Mouse (Mus musculus) spleen, adult 2 months (tissue): ENCODE measurements around the gene Gm10318.

ENCODE experiments used
- CTCF ChIP-seq: fragments of 200-500 bp; IDR thresholded peaks from 2 replicates; pipeline ENCODE4 v1.5.1; 2011; ENCODE audit warnings: mild to moderate bottlenecking, inconsistent platforms; ENCODE audit not compliant: insufficient read depth, insufficient read length, insufficient replicate concordance; ENCODE audit errors: extremely low read depth
- POLR2A ChIP-seq: fragments of 200-500 bp; IDR thresholded peaks from 2 replicates; pipeline ENCODE4 v1.6.1; 2011; ENCODE audit warnings: low read depth, low read length, inconsistent platforms

DNA sequence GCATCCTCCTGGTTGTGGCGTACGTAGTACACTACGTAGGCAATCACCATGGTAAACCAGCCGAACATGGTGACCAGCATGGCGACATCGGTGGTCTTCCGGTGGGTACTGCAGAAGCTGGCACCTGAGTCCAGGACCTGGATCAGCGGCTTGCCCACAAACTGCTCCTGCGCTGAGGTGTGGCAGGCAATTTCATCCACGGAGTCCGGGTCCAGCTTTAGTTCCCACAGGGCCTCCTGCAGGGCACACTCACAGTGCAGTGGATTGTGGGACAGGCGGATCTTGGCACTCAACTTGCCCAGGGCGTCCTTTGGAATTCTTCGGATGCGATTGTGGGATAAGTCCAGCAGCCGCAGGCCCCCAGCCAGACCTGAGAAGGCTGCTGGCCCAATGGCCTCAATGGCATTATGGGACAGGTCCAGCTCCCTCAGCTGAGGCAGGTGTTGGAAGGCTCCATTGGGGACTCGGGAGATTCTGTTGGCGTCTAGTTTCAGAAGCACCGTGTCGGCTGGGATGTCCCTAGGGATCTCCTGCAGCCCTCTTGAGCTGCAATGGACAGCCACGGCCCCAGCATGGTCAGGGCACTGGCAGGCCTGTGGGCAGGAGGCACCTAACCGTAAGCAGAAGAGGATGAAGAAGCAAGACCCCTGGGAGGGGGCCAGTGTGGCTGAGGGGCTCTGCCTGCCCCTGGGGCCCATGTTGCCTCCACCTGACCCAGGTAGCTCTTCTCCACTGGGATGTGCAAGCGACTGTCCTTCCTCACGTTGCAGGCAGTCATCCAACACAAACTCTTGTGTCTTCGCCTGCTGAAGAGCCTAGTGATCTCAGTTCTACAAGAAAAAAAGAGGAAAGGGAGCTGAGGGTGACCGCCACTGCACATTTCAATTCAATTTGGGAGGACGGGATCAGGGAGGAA, 48.5 kb downstream of the Gm10318 start:
- TF ChIP-seq CTCF (no peak), POLR2A (no peak)
